In genomic region chr5:114467430-114467829, GRCm38 (mm10) we compare ENCODE assay signal across 8 mouse cellular contexts. TPM values are rescaled to one million over a fixed set of nuclear protein-coding genes. Genes with fewer than 3 reads are reported as not detected.
DNase-seq lines count a peak whose midpoint lies in the region; ATAC-seq and TF ChIP-seq lines count a peak whose summit lies in the region.

No protein-coding gene starts in this region.

- ATAC-seq in forebrain, embryonic 16.5 days: peak; percentile 82
- peak; percentile 88 for ATAC-seq in lung, embryonic 14.5 days (ENCODE audit: insufficient read depth)
- no peak for ATAC-seq in granulocyte monocyte progenitor cell, adult 5-6 weeks (replicated peaks; ENCODE audit: poor library complexity, severe bottlenecking)

- peak overlapping the region; percentile 27 for H3K4me3 ChIP-seq in forebrain, embryonic 16.5 days (replicated peaks; ENCODE audit: low read length)
- H3K4me3 ChIP-seq in hindbrain, embryonic 10.5 days: peak overlapping the region; percentile 37
- peak overlapping the region; percentile 27 for H3K4me3 ChIP-seq in lung, embryonic 14.5 days (ENCODE audit: low read depth, low read length)

- no peak for TF ChIP-seq CTCF in lung, embryonic 14.5 days (IDR thresholded peaks at IDR 0.05; ENCODE audit: low read depth)

- peak overlapping the region; percentile 52 for H3K27ac ChIP-seq in forebrain, embryonic 16.5 days (ENCODE audit: low read length)
- H3K27ac ChIP-seq in hindbrain, embryonic 10.5 days: peak overlapping the region; percentile 90
- peak overlapping the region; percentile 86 for H3K27ac ChIP-seq in lung, embryonic 14.5 days (ENCODE audit: low read depth)

- peaks cover 13% of the 10 kb centered on the region for H3K27me3 ChIP-seq in forebrain, embryonic 16.5 days (replicated peaks; ENCODE audit: control insufficient read depth, insufficient read depth, low read length)
- peaks cover 13% of the 10 kb centered on the region for H3K27me3 ChIP-seq in hindbrain, embryonic 10.5 days (ENCODE audit: insufficient read depth, poor library complexity, severe bottlenecking)
- no peaks in the 10 kb centered on the region for H3K27me3 ChIP-seq in lung, embryonic 14.5 days (ENCODE audit: insufficient read depth, low read length)

- peaks cover 35% of the 10 kb centered on the region for H3K4me1 ChIP-seq in forebrain, embryonic 16.5 days (replicated peaks; ENCODE audit: control insufficient read depth, insufficient read depth, low read length)
- H3K4me1 ChIP-seq in hindbrain, embryonic 10.5 days (replicated peaks): peaks cover 69% of the 10 kb centered on the region
- peaks cover 12% of the 10 kb centered on the region for H3K4me1 ChIP-seq in lung, embryonic 14.5 days (ENCODE audit: insufficient read depth)

- 0% methylated on average over 9 of the region's 13 CpGs for WGBS in forebrain, embryonic 16.5 days
- WGBS in hindbrain, embryonic 10.5 days: 0% methylated on average over 7 of the region's 13 CpGs
- WGBS in lung, embryonic 14.5 days: 2% methylated on average over 13 of the region's 13 CpGs

- peak overlapping the region; percentile 52 for H3K4me2 ChIP-seq in forebrain, embryonic 16.5 days (ENCODE audit: low read length)
- H3K4me2 ChIP-seq in lung, embryonic 14.5 days: peak overlapping the region; percentile 54

- peak; percentile 28 for DNase-seq in thymus, postnatal 4 days
- no peak for DNase-seq in thymus, postnatal 10 days (ENCODE audit: low spot score in 2 of 2)
- peak; percentile 95 for DNase-seq in hindbrain, embryonic 10.5 days (ENCODE audit: low spot score)
- DNase-seq in layer of hippocampus, adult 8-10 months (ENCODE audit: low spot score in 2 of 2): peak; percentile 50 to 64
- DNase-seq in lung, embryonic 14.5 days: peak; percentile 92
- peak; percentile 85 for DNase-seq in retina, adult 2 months (ENCODE audit: low read depth, low spot score)

- no peaks in the 10 kb centered on the region for H3K9me3 ChIP-seq in forebrain, embryonic 16.5 days (ENCODE audit: control insufficient read depth, low read length)
- 0 out of 2 replicates have a peak, but pooled peaks cover 4% of the 10 kb centered on the region for H3K9me3 ChIP-seq in hindbrain, embryonic 10.5 days
- H3K9me3 ChIP-seq in lung, embryonic 14.5 days (ENCODE audit: low read depth, low read length): no peaks in the 10 kb centered on the region

- H3K36me3 ChIP-seq in forebrain, embryonic 16.5 days (ENCODE audit: control insufficient read depth, insufficient read depth): no peaks in the 10 kb centered on the region
- no peaks in the 10 kb centered on the region for H3K36me3 ChIP-seq in hindbrain, embryonic 10.5 days
- H3K36me3 ChIP-seq in lung, embryonic 14.5 days (ENCODE audit: insufficient read depth): no peaks in the 10 kb centered on the region

- peak overlapping the region; percentile 54 for H3K9ac ChIP-seq in forebrain, embryonic 16.5 days (replicated peaks; ENCODE audit: low read depth, low read length)
- H3K9ac ChIP-seq in lung, embryonic 14.5 days: peak overlapping the region; percentile 29

RNA-seq across cellular contexts. Expression of gene Mvk, which starts 23.4 kb away (rescaled TPM):
- 44.0 and 48.1 TPM in 2 replicates for polyA plus RNA-seq in forebrain, embryonic 16.5 days (2015; fragmentation: Nextera tagmentation; extraction: Ambion mirVana)
- 60.9 and 66.6 TPM in 2 replicates for polyA plus RNA-seq in hindbrain, embryonic 10.5 days (2016; fragmentation: Nextera tagmentation; extraction: Ambion mirVana)
- total RNA-seq in layer of hippocampus, adult 8-10 months (2022): 10 to 100 TPM; 22.8 to 36.2 (median 31.2) TPM
- 48.4 and 49.2 TPM in 2 replicates for polyA plus RNA-seq in lung, embryonic 14.5 days (2014; fragmentation: Nextera tagmentation; extraction: Ambion mirVana)
- total RNA-seq in granulocyte monocyte progenitor cell, adult 5-6 weeks (2014; fragmentation: Nextera tagmentation): 6.6 and 9.2 TPM in 2 replicates
- total RNA-seq in granulocyte monocyte progenitor cell, adult 5-6 weeks (2017): 8.2 and 18.0 TPM in 2 replicates

RNA-seq across cellular contexts. Expression of gene Mmab, which starts 23.6 kb away (rescaled TPM):
- 20.1 and 27.7 TPM in 2 replicates for polyA plus RNA-seq in forebrain, embryonic 16.5 days (2015; fragmentation: Nextera tagmentation; extraction: Ambion mirVana)
- polyA plus RNA-seq in hindbrain, embryonic 10.5 days (2016; fragmentation: Nextera tagmentation; extraction: Ambion mirVana): 30.1 TPM in 2 replicates
- total RNA-seq in layer of hippocampus, adult 8-10 months (2022): 10 to 100 TPM; 19.0 to 20.6 (median 19.4) TPM
- 30.4 and 32.4 TPM in 2 replicates for polyA plus RNA-seq in lung, embryonic 14.5 days (2014; fragmentation: Nextera tagmentation; extraction: Ambion mirVana)
- 7.2 and 14.4 TPM in 2 replicates for total RNA-seq in granulocyte monocyte progenitor cell, adult 5-6 weeks (2014; fragmentation: Nextera tagmentation)
- total RNA-seq in granulocyte monocyte progenitor cell, adult 5-6 weeks (2017): 11.0 and 21.3 TPM in 2 replicates

Comparison
In these comparisons a context has a peak if more than half of its experiments do, and no peak if none do; other contexts are left out.
1. DNase-seq: peak in thymus, postnatal 4 days (single experiment), hindbrain, embryonic 10.5 days (single experiment), layer of hippocampus, adult 8-10 months (2 of 2), lung, embryonic 14.5 days (single experiment) and retina, adult 2 months (single experiment); none in thymus, postnatal 10 days (0 of 2).
2. Peak in every context shown above with its lines, with median percentiles within 50 percentile points of each other: H3K27ac ChIP-seq and H3K4me3 ChIP-seq.